Mouse (Mus musculus) stomach, embryonic 16.5 days (tissue): ENCODE measurements around the gene Slc10a6. TPM values are rescaled to one million over a fixed set of nuclear protein-coding genes. Genes with fewer than 3 reads are reported as not detected.

Experiments
- ATAC-seq: fragments of 200-750 bp; cut with Nextera tagmentation; 2 replicates; pipeline ENCODE4 v1.8.0; 2017; ENCODE audit warnings: moderate number of reproducible peaks, moderate TSS enrichment; ENCODE audit not compliant: insufficient read depth, low FRiP score
- H3K27ac ChIP-seq: fragments of 300-500 bp; sonication (generic); 2 replicates; pipeline ENCODE4 v1.5.1; 2014; ENCODE audit warnings: low read length
- H3K27me3 ChIP-seq: fragments of 300-500 bp; sonication (generic); 2 replicates; pipeline ENCODE4 v1.6.1; 2014; ENCODE audit warnings: low read length, control low read depth, mixed read lengths; ENCODE audit not compliant: control insufficient read depth, insufficient read depth
- H3K36me3 ChIP-seq: fragments of 300-500 bp; sonication (generic); 2 replicates; pipeline ENCODE4 v1.6.1; 2014; ENCODE audit warnings: low read length; ENCODE audit not compliant: control insufficient read depth, insufficient read depth
- H3K4me1 ChIP-seq: fragments of 300-500 bp; sonication (generic); 2 replicates; pipeline ENCODE4 v1.6.1; 2014; ENCODE audit warnings: low read length, control low read depth, mixed read lengths; ENCODE audit not compliant: control insufficient read depth, insufficient read depth
- H3K4me2 ChIP-seq: fragments of 300-500 bp; sonication (generic); 2 replicates; pipeline ENCODE4 v1.6.1; 2014; ENCODE audit warnings: low read depth, low read length, mixed read lengths
- H3K4me3 ChIP-seq: fragments of 300-500 bp; sonication (generic); replicated peaks from 2 replicates; pipeline ENCODE4 v1.5.1; 2014; ENCODE audit warnings: mild to moderate bottlenecking, low read length
- H3K9ac ChIP-seq: fragments of 300-500 bp; sonication (generic); 2 replicates; pipeline ENCODE4 v1.6.1; 2014; ENCODE audit warnings: low read length
- H3K9me3 ChIP-seq: fragments of 300-500 bp; sonication (generic); replicated peaks from 2 replicates; pipeline ENCODE4 v1.6.1; 2016; ENCODE audit warnings: low read length, control low read depth; ENCODE audit not compliant: control insufficient read depth
- WGBS: fragments of 180-500 bp; shearing (Covaris S2); extraction: QIAGEN DNeasy Blood & Tissue Kit; methylation state at CpG from one replicate; pipeline ENCODE4 v1.1.7; 2014; 5-methylcytosine and 5-hydroxymethylcytosine counted together
- polyA plus RNA-seq: library from polyadenylated mRNA; unstranded; fragments of >200 nt; fragmentation: Nextera tagmentation; extraction: Ambion mirVana; gene quantifications from 2 replicates; pipeline ENCODE4 v1.2.1, GENCODE M21; 2015

Slc10a6 gene
- polyA plus RNA-seq, 1 experiment from 2014 or later: 1.7 TPM

DNA sequence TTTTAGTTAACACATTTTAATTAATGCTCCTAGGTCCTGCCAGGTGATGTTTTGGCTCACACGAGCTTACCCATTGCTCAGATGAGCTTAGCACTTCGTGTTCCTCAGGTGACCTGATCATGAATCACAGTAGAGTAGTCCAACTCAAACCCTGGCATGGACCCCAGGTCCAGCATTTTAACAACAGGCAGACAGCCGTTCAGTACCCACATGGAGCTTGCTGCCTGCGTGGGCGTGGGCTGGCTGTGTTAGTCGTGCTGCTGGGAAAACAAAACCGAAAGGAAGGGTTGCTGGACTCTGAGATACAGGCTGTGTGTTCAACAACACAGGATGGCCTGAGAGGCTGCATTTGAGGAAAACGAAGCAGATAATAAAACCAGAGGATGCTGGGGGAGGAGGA is 36.5 kb downstream of the Slc10a6 start:
- H3K4me3 ChIP-seq: no peak overlapping the region
- no peak overlapping the region for H3K9ac ChIP-seq
- no peak overlapping the region for H3K4me2 ChIP-seq
- no peak for ATAC-seq
- no peak overlapping the region for H3K27ac ChIP-seq
- H3K4me1 ChIP-seq: peaks cover 10% of the 10 kb centered on the region
- 75% methylated on average over 8 of the region's 8 CpGs for WGBS
- H3K27me3 ChIP-seq: no peaks in the 10 kb centered on the region
- H3K36me3 ChIP-seq: 0 out of 2 replicates have a peak, but pooled peaks cover 5% of the 10 kb centered on the region
- no peaks in the 10 kb centered on the region for H3K9me3 ChIP-seq

DNA sequence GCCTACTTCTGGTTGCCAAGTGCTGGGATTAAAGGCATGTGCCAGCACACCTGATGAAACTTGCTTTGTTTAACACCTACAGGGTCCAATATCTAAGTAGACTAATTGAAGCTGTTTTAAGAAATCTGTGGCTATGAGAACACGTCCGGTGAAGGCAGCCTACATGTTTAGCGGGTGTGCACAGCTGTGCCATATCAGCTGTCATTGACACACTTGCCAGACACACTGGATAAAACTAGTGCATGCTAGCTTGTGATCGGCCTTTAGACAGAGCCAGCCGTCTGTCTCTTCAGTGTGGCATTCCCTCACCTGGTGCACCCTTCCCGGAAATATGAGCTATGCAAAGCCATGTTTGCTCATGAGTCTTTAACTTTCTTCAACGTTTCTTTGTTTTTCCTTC is 37.4 kb downstream of the Slc10a6 start:
- Histone ChIP-seq H3K9ac (no peak overlapping the region), H3K4me3 (no peak overlapping the region), H3K9me3 (no peaks in the 10 kb centered on the region), H3K27ac (no peak overlapping the region), H3K27me3 (no peaks in the 10 kb centered on the region), H3K36me3 (0 out of 2 replicates have a peak, but pooled peaks cover 5% of the 10 kb centered on the region), H3K4me2 (no peak overlapping the region), H3K4me1 (peaks cover 10% of the 10 kb centered on the region)
- WGBS: 49% methylated on average over 7 of the region's 7 CpGs
- no peak for ATAC-seq

DNA sequence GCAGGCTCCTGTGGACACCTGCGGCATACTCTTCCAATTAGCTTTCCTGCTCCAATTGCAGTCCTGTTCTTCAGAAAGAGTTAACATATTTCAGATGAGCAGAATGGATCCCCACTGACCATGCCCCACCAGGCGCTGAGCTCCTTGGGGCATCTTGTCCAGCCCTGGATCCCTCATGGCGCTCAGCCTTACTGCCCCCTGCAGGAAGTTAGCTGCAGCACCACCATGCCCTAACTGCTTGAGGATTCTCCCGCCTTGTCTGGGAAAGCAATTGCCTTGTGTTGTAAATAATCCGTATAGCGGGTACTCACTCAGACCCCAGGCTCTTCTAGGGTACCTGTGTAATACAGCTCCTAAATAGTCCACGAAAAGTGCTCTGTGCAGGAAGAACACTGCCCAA is 42.0 kb downstream of the Slc10a6 start:
- ATAC-seq: no peak

DNA sequence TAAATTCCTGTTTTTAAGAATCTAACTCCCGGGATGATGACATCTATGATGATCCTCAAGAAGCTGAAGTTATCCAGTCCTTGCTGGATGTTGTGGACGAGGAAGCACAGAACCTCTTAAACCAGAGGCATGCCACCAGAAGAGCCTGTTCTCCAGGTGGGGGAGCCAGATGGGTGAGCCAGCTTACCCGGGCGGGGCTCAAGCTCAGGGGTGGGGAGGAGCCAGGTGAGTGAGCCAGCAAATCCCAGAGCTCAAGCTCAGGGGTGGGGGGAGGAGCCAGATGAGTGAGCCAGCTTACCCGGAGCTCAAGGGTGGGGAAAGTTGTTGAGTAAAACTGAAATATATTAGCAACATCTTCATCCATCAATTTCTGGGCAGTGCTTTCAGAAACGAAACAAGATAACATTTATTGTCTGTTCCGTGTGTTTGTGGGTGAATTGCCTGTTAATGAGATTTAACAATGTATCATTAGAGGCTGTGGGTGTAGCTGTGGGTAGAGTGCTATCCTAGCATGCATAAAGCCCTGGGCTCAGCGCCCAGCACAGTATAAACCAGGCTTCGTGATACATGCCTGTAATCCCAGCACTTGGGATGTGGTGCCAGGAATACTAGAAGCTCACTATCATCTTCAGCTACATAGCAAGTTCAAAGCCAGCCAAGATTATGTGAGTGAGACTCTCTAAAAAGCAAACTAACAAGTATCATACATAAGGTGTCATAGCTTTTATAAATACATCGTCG is 49.4 kb downstream of the Slc10a6 start:
- H3K4me3 ChIP-seq: no peak overlapping the region
- no peak overlapping the region for H3K9ac ChIP-seq
- no peaks in the 10 kb centered on the region for H3K9me3 ChIP-seq
- no peak overlapping the region for H3K4me2 ChIP-seq
- H3K4me1 ChIP-seq: no peaks in the 10 kb centered on the region
- peaks cover 6% of the 10 kb centered on the region; the same call in 1 of the 2 replicates for H3K36me3 ChIP-seq
- peak; percentile 44 for ATAC-seq
- H3K27ac ChIP-seq: no peak overlapping the region
- no peaks in the 10 kb centered on the region for H3K27me3 ChIP-seq
- WGBS: 65% methylated on average over 11 of the region's 11 CpGs

More for the DNA sequence above, 42.0 kb downstream of the Slc10a6 start:
- Histone ChIP-seq H3K9me3 (no peaks in the 10 kb centered on the region), H3K36me3 (0 out of 2 replicates have a peak, but pooled peaks cover 4% of the 10 kb centered on the region), H3K27me3 (no peaks in the 10 kb centered on the region), H3K4me1 (0 out of 2 replicates have a peak, but pooled peaks cover 3% of the 10 kb centered on the region), H3K4me2 (no peak overlapping the region), H3K27ac (no peak overlapping the region), H3K9ac (no peak overlapping the region), H3K4me3 (no peak overlapping the region)
- 76% methylated on average over 7 of the region's 7 CpGs for WGBS

DNA sequence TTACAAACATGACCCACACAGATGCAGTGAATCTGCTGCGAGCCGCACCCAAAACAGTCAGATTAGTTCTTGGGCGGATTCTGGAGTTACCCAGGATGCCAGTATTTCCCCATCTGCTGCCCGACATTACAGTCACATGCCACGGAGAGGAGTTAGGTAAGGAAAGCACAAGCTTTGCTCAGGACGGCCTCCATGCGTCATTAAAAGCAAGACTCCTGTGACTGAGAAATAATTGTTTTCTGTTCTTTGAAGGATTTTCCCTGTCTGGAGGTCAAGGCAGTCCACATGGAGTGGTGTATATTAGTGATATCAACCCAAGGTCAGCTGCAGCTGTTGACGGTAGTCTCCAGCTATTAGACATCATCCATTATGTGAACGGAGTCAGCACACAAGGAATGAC is 59.8 kb downstream of the Slc10a6 start:
- no peaks in the 10 kb centered on the region for H3K27me3 ChIP-seq
- no peak overlapping the region for H3K27ac ChIP-seq
- no peaks in the 10 kb centered on the region for H3K4me1 ChIP-seq
- no peaks in the 10 kb centered on the region for H3K9me3 ChIP-seq
- no peak for ATAC-seq
- no peak overlapping the region for H3K4me3 ChIP-seq
- WGBS: 85% methylated on average over 9 of the region's 9 CpGs
- no peak overlapping the region for H3K4me2 ChIP-seq
- H3K9ac ChIP-seq: no peak overlapping the region
- H3K36me3 ChIP-seq: 0 out of 2 replicates have a peak, but pooled peaks cover under 1% of the 10 kb centered on the region

DNA sequence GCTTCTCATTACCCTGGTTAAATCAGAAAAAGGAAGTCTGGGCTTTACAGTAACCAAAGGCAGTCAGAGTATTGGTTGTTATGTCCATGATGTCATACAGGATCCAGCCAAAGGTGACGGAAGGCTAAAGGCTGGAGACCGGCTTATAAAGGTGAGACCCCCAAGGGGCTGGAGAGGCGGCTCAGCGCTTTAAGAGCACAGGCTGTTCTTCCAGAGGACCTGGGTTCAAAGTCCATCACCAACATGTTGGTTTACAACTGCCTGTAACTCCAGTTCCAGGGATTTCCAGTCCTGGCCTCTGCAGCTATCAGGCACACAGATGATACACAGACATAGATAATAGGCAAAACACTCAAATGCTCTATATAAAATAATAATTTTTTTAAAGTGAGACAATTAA is 61.2 kb downstream of the Slc10a6 start:
- peaks cover 7% of the 10 kb centered on the region; the same call in 1 of the 2 replicates for H3K36me3 ChIP-seq
- H3K4me3 ChIP-seq: no peak overlapping the region
- ATAC-seq: no peak
- H3K4me1 ChIP-seq: no peaks in the 10 kb centered on the region
- no peaks in the 10 kb centered on the region for H3K9me3 ChIP-seq
- H3K27me3 ChIP-seq: no peaks in the 10 kb centered on the region
- no peak overlapping the region for H3K9ac ChIP-seq
- WGBS: 87% methylated on average over 4 of the region's 4 CpGs
- H3K27ac ChIP-seq: no peak overlapping the region
- no peak overlapping the region for H3K4me2 ChIP-seq

DNA sequence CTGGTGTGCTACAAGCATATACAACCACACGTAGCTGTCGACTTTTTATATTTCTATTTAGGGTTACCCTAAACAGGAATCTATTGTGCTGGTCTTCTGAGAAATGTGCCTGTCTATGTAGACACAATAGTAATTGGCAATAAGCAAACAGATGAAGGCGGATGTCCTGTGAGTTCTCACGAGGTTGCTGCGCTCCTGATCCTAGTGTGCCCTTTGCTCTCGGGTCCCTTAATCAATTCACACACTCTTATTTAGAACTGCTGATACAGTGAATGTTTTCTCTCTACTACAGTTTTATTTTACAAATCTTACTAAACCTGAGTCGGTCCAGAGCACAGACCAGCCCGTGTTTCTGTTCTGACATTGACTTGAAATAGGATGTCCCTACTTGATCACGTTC is 68.7 kb downstream of the Slc10a6 start:
- H3K36me3 ChIP-seq: peaks cover 14% of the 10 kb centered on the region; the same call in 1 of the 2 replicates
- ATAC-seq: no peak
- WGBS: 89% methylated on average over 9 of the region's 9 CpGs

More for the DNA sequence above, 68.7 kb downstream of the Slc10a6 start:
- no peak overlapping the region for H3K27ac ChIP-seq
- H3K9me3 ChIP-seq: no peaks in the 10 kb centered on the region
- no peak overlapping the region for H3K4me2 ChIP-seq
- no peaks in the 10 kb centered on the region for H3K27me3 ChIP-seq
- H3K4me3 ChIP-seq: no peak overlapping the region
- no peaks in the 10 kb centered on the region for H3K4me1 ChIP-seq
- no peak overlapping the region for H3K9ac ChIP-seq

Other genes starting within 250 kb of the Slc10a6 start
- gene Ptpn13, start 204.2 kb downstream of the Slc10a6 start, polyA plus RNA-seq: 16.8 and 18.8 TPM in 2 replicates
- gene 1700016H13Rik, start 26.6 kb upstream of the Slc10a6 start, polyA plus RNA-seq: 0.44 TPM in 1 of 2 replicates, not detected in the other
- gene Aff1, start 63.0 kb upstream of the Slc10a6 start, polyA plus RNA-seq: 5.4 and 6.8 TPM in 2 replicates